ENCODE assay signal across 12 mouse cellular contexts in the genomic region with DNA sequence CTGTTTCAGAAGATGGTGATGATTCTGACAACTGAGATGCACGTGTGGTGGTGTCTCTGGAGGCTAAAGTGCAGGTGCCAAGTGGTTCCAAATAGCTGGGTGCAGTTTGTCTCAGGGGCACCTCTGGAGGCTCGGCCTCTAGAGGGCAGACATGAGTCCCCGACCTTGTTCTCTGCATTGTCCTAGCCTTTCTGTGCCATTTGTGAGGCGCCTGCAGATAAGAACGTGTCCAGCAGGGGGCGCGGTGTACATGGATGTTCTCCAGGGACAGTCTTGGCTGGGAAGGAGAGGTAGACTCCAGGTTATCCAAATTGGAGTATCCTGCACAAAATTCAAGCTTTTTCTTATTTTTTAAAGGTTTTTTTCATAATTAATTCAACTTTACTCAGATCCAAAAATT. TPM values are rescaled to one million over a fixed set of nuclear protein-coding genes. Genes with fewer than 3 reads are reported as not detected.
DNase-seq lines count a peak whose midpoint lies in the region; ATAC-seq and TF ChIP-seq lines count a peak whose summit lies in the region.
"Not testable (repeated sequence)": the region's sequence is repeated elsewhere in the genome, so short reads cannot be mapped to it uniquely, and the experiment has no call there.
"Had no signal": no experiment of that assay in that cellular context is flagged by ENCODE, and none has a peak within 500 bp of the region (broad histone marks: within the 10 kb centered on the region; RNA-seq: fewer than 3 reads in every experiment).

No protein-coding gene starts in this region.

- ATAC-seq in G1E (ENCODE audit: extremely low read depth, insufficient number of reproducible peaks, low FRiP score, poor library complexity, severe bottlenecking) = not testable (repeated sequence)
- 0 out of 2 replicates have a peak, but pooled peaks have one; percentile 46 for ATAC-seq in erythroid progenitor cell, adult 5-6 weeks (replicated peaks; ENCODE audit: low FRiP score, poor library complexity, severe bottlenecking)
- peak; percentile 68 for ATAC-seq in megakaryocyte progenitor cell, adult 5-6 weeks (replicated peaks; ENCODE audit: poor library complexity)

- not testable (repeated sequence) for H3K9me3 ChIP-seq in G1E (replicated peaks)

- not testable (repeated sequence) for DNase-seq in G1E (ENCODE audit: low spot score)
- DNase-seq in c-Kit-negative CD71-positive TER-119-positive erythroid progenitor cells, embryonic 14.5 days (ENCODE audit: low read depth, low spot score) = peak; percentile 56
- peak; percentile 78 for DNase-seq in induced T-regulatory cell, adult 2 months (ENCODE audit: low read depth)
- DNase-seq in left cerebral cortex, adult 18-20 months (ENCODE audit: low spot score in 2 of 2) = peak; percentile 22 to 51
- peak; percentile 32 to 49 for DNase-seq in spleen, adult 18-20 months
- DNase-seq in urinary bladder, postnatal 25 days (ENCODE audit: low spot score) = peak; percentile 16

- not testable (repeated sequence) for H3K4me3 ChIP-seq in G1E (ENCODE audit: low read depth, low read length)

- H3K4me1 ChIP-seq in G1E (ENCODE audit: insufficient read depth, low read depth, low read length) = not testable (repeated sequence)

- not testable (repeated sequence) for H3K27me3 ChIP-seq in G1E (ENCODE audit: insufficient read depth, low read length)

- peak; percentile 69 for TF ChIP-seq CTCF in G1E (IDR thresholded peaks at IDR 0.05; ENCODE audit: low read depth, low read length)

- H3K36me3 ChIP-seq in G1E (replicated peaks) = not testable (repeated sequence)

RNA-seq across cellular contexts. Expression of a gene that starts 12.3 kb away (rescaled TPM):
- total RNA-seq in G1E (2014; fragmentation: Nextera tagmentation) (0.87 TPM in 1 of 2 replicates, not detected in the other), G1E (2017) (not detected in 2 replicates)
- polyA plus RNA-seq in G1E (2012) = not detected in 2 replicates
- total RNA-seq in erythroid progenitor cell, adult 5-6 weeks (2015; ENCODE audit: low replicate concordance) = not detected in 2 replicates
- total RNA-seq in erythroid progenitor cell, adult 5-6 weeks (2017; ENCODE audit: low replicate concordance) = not detected in 2 replicates
- not detected for total RNA-seq in left cerebral cortex, adult 18-20 months (2021)
- total RNA-seq in megakaryocyte progenitor cell, adult 5-6 weeks (2015) = 0.59 TPM in 1 of 2 replicates, not detected in the other
- total RNA-seq in megakaryocyte progenitor cell, adult 5-6 weeks (2017) = not detected in 2 replicates
- polyA plus RNA-seq: cortical plate, adult 2 months; gonadal fat pad, adult 2 months; kidney, embryonic 16.5 days; midbrain, embryonic 13.5 days had no signal

RNA-seq across cellular contexts. Expression of a gene that starts 44.0 kb away (rescaled TPM):
- total RNA-seq in G1E (2014; fragmentation: Nextera tagmentation) = 0.39 and 6.7 TPM in 2 replicates
- total RNA-seq in G1E (2017) = not detected in 2 replicates
- polyA plus RNA-seq in G1E (2012) = 0.10 and 0.32 TPM in 2 replicates
- total RNA-seq in erythroid progenitor cell, adult 5-6 weeks (2015; ENCODE audit: low replicate concordance) = 291 and 297 TPM in 2 replicates
- total RNA-seq in erythroid progenitor cell, adult 5-6 weeks (2017; ENCODE audit: low replicate concordance) = 150 and 166 TPM in 2 replicates
- 1 to 10 TPM; 1.8 to 4.3 TPM for total RNA-seq in left cerebral cortex, adult 18-20 months (2021)
- 6.6 and 12.0 TPM in 2 replicates for total RNA-seq in megakaryocyte progenitor cell, adult 5-6 weeks (2015)
- 3.2 and 8.6 TPM in 2 replicates for total RNA-seq in megakaryocyte progenitor cell, adult 5-6 weeks (2017)

RNA-seq across cellular contexts. Expression of a gene that starts 51.9 kb away (rescaled TPM):
- total RNA-seq in G1E (2014; fragmentation: Nextera tagmentation) (not detected in 2 replicates), G1E (2017) (not detected in 2 replicates)
- not detected in 2 replicates for polyA plus RNA-seq in G1E (2012)
- not detected in 2 replicates for total RNA-seq in erythroid progenitor cell, adult 5-6 weeks (2015; ENCODE audit: low replicate concordance)
- total RNA-seq in erythroid progenitor cell, adult 5-6 weeks (2017; ENCODE audit: low replicate concordance) = not detected in 2 replicates
- total RNA-seq in left cerebral cortex, adult 18-20 months (2021) = not detected
- total RNA-seq in megakaryocyte progenitor cell, adult 5-6 weeks (2015) = not detected in 2 replicates
- not detected in 2 replicates for total RNA-seq in megakaryocyte progenitor cell, adult 5-6 weeks (2017)
- polyA plus RNA-seq: cortical plate, adult 2 months; gonadal fat pad, adult 2 months; kidney, embryonic 16.5 days; midbrain, embryonic 13.5 days had no signal

Comparison
In these comparisons a context has a peak if more than half of its experiments do, and no peak if none do; other contexts are left out.
1. RNA of a gene that starts 44.0 kb away (total RNA-seq): 150 to 297 TPM in erythroid progenitor cell, adult 5-6 weeks; 3.2 to 12.0 TPM in megakaryocyte progenitor cell, adult 5-6 weeks, 0.39 to 6.7 TPM in G1E and 1.8 to 4.3 TPM in left cerebral cortex, adult 18-20 months; every median in the first group is over 10 times any median in the second.